Mouse (Mus musculus) midbrain, embryonic 11.5 days (tissue): ENCODE data around the gene Cdk19. TPM values are rescaled to one million over a fixed set of nuclear protein-coding genes. Genes with fewer than 3 reads are reported as not detected.

Experiments used
- ATAC-seq: fragments of 200-750 bp; cut with Nextera tagmentation; 2 replicates; pipeline ENCODE4 v1.8.0; 2017; ENCODE audit warnings: moderate TSS enrichment, moderate library complexity; ENCODE audit not compliant: low FRiP score
- DNase-seq: peaks from one replicate; pipeline ENCODE4 v3.0.0; 2015; ENCODE audit warnings: low spot score; ENCODE audit errors: missing footprints
- H3K27ac ChIP-seq: fragments of 300-500 bp; sonication (generic); 2 replicates; pipeline ENCODE4 v1.5.1; 2014; ENCODE audit warnings: low read depth, low read length
- H3K27me3 ChIP-seq: fragments of 300-500 bp; sonication (generic); 2 replicates; pipeline ENCODE4 v1.6.1; 2014; ENCODE audit warnings: mild to moderate bottlenecking, low read length, moderate library complexity, mixed read lengths; ENCODE audit not compliant: control insufficient read depth, insufficient read depth
- H3K36me3 ChIP-seq: fragments of 300-500 bp; sonication (generic); 2 replicates; pipeline ENCODE4 v1.6.1; 2014; ENCODE audit warnings: mild to moderate bottlenecking, low read length, moderate library complexity, mixed read lengths; ENCODE audit not compliant: control insufficient read depth, insufficient read depth
- H3K4me1 ChIP-seq: fragments of 300-500 bp; sonication (generic); 2 replicates; pipeline ENCODE4 v1.6.1; 2014; ENCODE audit warnings: low read length; ENCODE audit not compliant: control insufficient read depth, insufficient read depth
- H3K4me2 ChIP-seq: fragments of 300-500 bp; sonication (generic); 2 replicates; pipeline ENCODE4 v1.6.1; 2014; ENCODE audit warnings: mild to moderate bottlenecking, moderate library complexity
- H3K4me3 ChIP-seq: fragments of 300-500 bp; sonication (generic); 2 replicates; pipeline ENCODE4 v1.5.1; 2014; ENCODE audit warnings: low read depth, low read length
- H3K9ac ChIP-seq: fragments of 300-500 bp; sonication (generic); 2 replicates; pipeline ENCODE4 v1.6.1; 2014; ENCODE audit warnings: low read length
- H3K9me3 ChIP-seq: fragments of 300-500 bp; sonication (generic); 2 replicates; pipeline ENCODE4 v1.6.1; 2016; ENCODE audit warnings: low read length; ENCODE audit not compliant: control insufficient read depth
- WGBS: fragments of 180-500 bp; shearing (Covaris S2); extraction: QIAGEN DNeasy Blood & Tissue Kit; methylation state at CpG from one replicate; pipeline ENCODE4 v1.1.7; 2014; 5-methylcytosine and 5-hydroxymethylcytosine counted together
- polyA plus RNA-seq: library from polyadenylated mRNA; unstranded; fragments of >200 nt; fragmentation: Nextera tagmentation; extraction: Ambion mirVana; gene quantifications from 2 replicates; pipeline ENCODE4 v1.2.1, GENCODE M21; 2014

Gene Cdk19
- polyA plus RNA-seq, 1 experiment from 2014 or later, result 7.3 TPM

DNA sequence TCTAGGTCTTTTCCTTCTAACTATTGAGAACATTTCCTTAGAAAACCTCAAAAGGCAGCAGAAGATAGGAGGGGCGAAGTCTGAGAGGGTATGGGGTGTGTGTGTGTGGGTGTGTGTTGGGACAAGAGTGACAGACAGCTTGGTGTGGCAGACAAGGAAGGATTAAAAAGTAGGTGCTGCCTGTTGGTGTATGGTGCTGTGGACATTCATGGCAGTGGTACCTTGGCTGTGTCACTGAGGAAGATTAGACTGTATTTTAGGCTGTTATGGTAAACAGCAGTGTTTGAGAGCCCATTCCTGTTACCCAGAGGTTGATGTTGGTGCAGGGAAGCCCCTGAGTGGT is 128.5 kb downstream of the Cdk19 start:
- H3K4me1 ChIP-seq, result no peaks in the 10 kb centered on the region
- WGBS, result 85% methylated on average over 1 of the region's 1 CpGs
- DNase-seq (no peak), ATAC-seq (no peak)
- no peak overlapping the region for H3K4me2 ChIP-seq
- H3K36me3 ChIP-seq, result no peaks in the 10 kb centered on the region
- H3K4me3 ChIP-seq, result no peak overlapping the region
- no peak overlapping the region for H3K27ac ChIP-seq
- H3K9ac ChIP-seq, result no peak overlapping the region
- no peaks in the 10 kb centered on the region for H3K27me3 ChIP-seq
- no peaks in the 10 kb centered on the region for H3K9me3 ChIP-seq

DNA sequence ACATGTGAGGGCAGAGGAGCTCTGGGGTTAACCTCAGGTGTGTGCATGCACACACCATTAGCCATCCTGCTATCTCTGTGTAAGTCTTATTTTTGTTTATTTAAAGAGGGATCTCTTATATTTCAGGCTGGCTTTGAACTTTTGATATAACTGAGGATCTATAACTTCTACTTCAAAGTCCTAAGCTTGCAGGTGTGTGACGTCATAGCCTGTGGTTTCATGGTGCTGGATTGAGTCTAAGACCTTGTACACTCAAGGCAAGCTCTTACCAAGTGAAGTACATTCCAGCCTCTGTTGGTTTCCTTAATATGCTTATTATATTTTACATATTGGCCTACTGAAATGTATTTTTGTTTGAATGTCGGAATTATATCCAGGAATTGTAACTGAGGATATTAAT is 129.8 kb downstream of the Cdk19 start:
- Histone ChIP-seq H3K27me3 (no peaks in the 10 kb centered on the region), H3K36me3 (no peaks in the 10 kb centered on the region), H3K4me2 (no peak overlapping the region), H3K4me3 (no peak overlapping the region), H3K9ac (no peak overlapping the region), H3K9me3 (no peaks in the 10 kb centered on the region), H3K4me1 (no peaks in the 10 kb centered on the region), H3K27ac (no peak overlapping the region)
- no peak for ATAC-seq
- 89% methylated on average over 2 of the region's 2 CpGs for WGBS
- DNase-seq, result no peak

DNA sequence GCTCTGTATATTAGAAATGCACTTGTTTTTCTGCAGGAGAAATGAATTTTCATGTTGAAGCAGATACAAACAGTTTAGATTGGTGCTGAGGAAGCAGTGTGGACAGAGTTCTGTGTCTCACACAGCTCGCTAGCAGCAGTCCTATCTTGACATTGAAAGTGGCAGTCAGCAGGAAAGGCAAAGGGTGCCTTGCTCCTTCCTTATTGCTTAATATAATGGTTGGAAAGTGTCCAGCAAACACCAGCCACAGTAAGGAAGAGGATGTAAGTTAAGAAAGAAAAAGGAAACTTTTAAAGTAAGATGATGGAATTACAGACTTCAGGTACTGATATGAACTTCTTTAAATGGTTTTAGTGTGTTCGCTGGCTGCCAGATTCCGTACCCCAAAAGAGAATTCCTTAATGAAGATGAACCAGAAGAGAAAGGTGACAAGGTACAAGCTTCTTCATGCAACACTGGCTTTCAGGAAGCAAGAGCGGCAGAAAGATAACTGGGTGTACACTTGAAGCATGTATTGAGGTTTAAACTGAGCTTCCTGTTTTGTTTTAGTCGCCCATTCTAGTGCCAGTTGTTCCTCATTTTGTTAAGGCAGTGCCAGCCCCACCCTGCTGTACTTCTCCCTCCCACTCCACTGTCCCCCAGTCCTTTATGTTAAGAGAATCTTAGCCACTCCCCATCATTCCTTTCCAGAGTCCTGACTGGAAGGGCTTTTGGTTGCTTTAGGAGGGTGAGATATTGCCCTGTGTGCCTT is 137.3 kb downstream of the Cdk19 start:
- DNase-seq (no peak), ATAC-seq (no peak)
- H3K4me3 ChIP-seq, result no peak overlapping the region
- no peak overlapping the region for H3K4me2 ChIP-seq
- 90% methylated on average over 5 of the region's 5 CpGs for WGBS
- no peak overlapping the region for H3K27ac ChIP-seq
- no peak overlapping the region for H3K9ac ChIP-seq
- no peaks in the 10 kb centered on the region for H3K4me1 ChIP-seq
- H3K36me3 ChIP-seq, result no peaks in the 10 kb centered on the region; the same call in 1 of the 2 replicates
- H3K27me3 ChIP-seq, result no peaks in the 10 kb centered on the region
- H3K9me3 ChIP-seq, result no peaks in the 10 kb centered on the region

DNA sequence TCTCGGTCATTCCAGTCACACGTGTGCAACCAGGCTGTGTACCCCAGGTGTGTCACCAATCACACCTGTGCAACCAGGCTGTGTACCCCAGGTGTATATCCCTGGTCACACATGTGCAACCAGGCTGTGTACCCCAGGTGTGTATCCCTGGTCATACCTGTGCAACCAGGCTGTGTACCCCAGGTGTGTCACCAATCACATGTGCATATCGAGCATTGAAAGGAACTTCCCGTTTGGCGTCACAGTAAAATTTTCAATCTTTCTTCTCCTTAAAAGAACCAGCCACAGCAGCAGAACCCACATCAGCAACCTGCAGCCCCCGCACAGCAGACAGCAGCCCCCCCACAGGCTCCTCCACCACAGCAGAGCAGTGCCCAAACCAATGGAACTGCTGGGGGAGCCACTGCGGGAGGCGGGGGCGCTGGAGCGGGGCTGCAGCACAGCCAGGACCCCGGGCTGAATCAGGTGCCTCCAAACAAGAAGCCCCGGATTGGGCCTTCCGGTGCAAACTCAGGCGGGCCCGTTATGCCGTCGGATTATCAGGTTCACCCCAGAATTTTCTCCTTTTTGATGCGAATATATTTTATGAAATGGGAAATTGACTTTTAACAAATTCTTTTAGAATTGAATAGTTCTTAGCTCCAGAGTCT is 138.2 kb downstream of the Cdk19 start:
- ATAC-seq, result no peak
- Histone ChIP-seq H3K9ac (no peak overlapping the region), H3K27me3 (no peaks in the 10 kb centered on the region), H3K4me1 (no peaks in the 10 kb centered on the region), H3K36me3 (no peaks in the 10 kb centered on the region; the same call in 1 of the 2 replicates), H3K4me3 (no peak overlapping the region), H3K4me2 (no peak overlapping the region), H3K27ac (no peak overlapping the region), H3K9me3 (no peaks in the 10 kb centered on the region)
- DNase-seq, result no peak
- WGBS, result 89% methylated on average over 18 of the region's 18 CpGs

DNA sequence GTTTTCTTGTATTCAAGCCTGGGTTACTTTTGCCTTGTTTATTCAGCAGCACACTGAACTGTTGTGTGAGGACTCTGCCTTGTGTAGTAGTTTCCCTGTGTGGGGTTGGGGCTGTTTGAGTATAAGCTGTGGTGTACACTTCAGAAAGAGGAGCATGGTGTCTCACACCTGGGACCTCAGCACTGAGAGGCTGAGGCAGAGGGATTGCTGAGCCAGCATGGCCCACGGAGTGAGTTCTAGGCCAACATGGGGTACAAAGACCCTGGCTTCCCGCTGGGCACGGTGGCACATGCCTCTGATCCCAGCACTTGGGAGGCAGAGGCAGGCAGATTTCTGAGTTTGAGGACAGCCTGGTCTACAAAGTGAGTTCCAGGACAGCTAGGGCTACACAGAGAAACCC is 139.3 kb downstream of the Cdk19 start:
- Histone ChIP-seq H3K9me3 (no peaks in the 10 kb centered on the region), H3K9ac (no peak overlapping the region), H3K4me1 (no peaks in the 10 kb centered on the region), H3K36me3 (no peaks in the 10 kb centered on the region; the same call in 1 of the 2 replicates), H3K4me3 (no peak overlapping the region), H3K4me2 (no peak overlapping the region), H3K27me3 (no peaks in the 10 kb centered on the region), H3K27ac (no peak overlapping the region)
- ATAC-seq (no peak), DNase-seq (no peak)
- WGBS, result 97% methylated on average over 3 of the region's 3 CpGs

DNA sequence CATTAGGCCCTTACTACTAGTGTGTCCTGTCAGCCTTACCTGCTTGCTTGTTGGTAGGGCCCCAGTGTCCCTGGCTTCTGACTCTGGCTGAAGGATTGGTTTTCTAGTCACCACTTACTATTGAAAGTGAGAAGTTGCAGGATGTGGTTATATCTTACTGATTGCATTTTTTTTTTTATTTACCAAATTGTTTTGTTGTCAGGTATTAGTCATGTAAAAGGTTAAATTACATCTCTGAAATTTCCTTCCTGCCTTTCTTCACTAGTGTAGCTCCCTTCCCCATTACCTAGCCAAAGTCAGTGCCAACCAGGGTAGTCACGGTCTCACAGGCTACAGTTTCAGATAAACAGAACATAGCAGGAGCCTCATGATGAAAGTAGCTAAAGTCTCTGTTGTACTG is 139.9 kb downstream of the Cdk19 start:
- Histone ChIP-seq H3K36me3 (no peaks in the 10 kb centered on the region; the same call in 1 of the 2 replicates), H3K9ac (no peak overlapping the region), H3K4me3 (no peak overlapping the region), H3K27me3 (no peaks in the 10 kb centered on the region), H3K4me2 (no peak overlapping the region), H3K9me3 (no peaks in the 10 kb centered on the region), H3K4me1 (no peaks in the 10 kb centered on the region), H3K27ac (no peak overlapping the region)
- no peak for DNase-seq
- ATAC-seq, result no peak
- 89% methylated on average over 1 of the region's 1 CpGs for WGBS

DNA sequence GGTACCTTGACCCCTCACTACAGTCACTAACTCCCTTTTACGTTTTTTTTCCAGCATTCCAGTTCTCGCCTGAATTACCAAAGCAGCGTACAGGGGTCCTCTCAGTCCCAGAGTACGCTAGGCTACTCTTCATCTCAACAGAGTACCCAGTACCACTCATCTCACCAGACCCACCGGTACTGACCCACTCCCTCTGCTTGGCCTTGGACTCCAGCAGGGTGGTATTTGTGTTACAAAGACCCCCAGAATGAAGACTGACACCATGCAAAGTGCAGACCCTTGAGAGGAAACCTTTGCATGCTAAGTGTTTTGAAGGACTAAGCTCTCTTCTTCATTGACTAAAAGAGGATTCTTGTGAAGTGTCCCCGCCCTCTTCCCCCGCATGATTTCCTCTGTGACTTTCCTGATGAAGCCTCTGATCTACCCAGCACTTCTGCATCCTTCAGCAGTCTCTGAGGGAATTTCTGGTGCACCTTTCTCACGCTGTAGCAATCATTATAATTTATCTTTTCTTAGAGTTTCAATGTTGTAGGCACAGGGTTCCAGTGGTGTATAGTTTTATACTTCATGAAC is 140.3 kb downstream of the Cdk19 start:
- no peak overlapping the region for H3K4me2 ChIP-seq
- no peak overlapping the region for H3K4me3 ChIP-seq
- ATAC-seq, result no peak
- no peak for DNase-seq
- no peak overlapping the region for H3K9ac ChIP-seq
- H3K9me3 ChIP-seq, result no peaks in the 10 kb centered on the region
- H3K4me1 ChIP-seq, result no peaks in the 10 kb centered on the region
- H3K27ac ChIP-seq, result no peak overlapping the region
- H3K27me3 ChIP-seq, result no peaks in the 10 kb centered on the region
- 76% methylated on average over 8 of the region's 8 CpGs for WGBS
- no peaks in the 10 kb centered on the region; the same call in 1 of the 2 replicates for H3K36me3 ChIP-seq

DNA sequence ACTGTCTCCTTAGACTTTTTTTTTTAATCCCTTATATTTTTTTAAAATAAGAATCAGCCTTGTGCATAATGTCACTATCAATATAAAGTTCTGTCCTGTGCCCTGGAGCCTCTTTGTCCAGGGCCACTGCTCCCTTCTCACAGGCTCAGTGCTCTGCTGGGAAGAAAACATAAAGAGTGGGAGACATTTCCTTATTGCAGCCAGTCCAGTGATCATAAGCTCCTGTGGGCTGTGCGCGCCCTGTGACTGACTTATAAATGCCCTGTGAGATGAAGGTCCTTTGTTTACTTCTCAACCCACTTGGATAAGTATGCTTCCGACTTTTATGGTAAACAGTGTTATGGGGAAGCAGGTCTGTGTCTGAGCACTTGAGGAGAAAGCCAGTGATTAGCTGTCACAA is 142.2 kb downstream of the Cdk19 start:
- no peak overlapping the region for H3K4me2 ChIP-seq
- H3K4me1 ChIP-seq, result no peaks in the 10 kb centered on the region
- DNase-seq (no peak), ATAC-seq (no peak)
- no peaks in the 10 kb centered on the region for H3K9me3 ChIP-seq
- WGBS, result 83% methylated on average over 3 of the region's 3 CpGs
- H3K4me3 ChIP-seq, result no peak overlapping the region
- H3K9ac ChIP-seq, result no peak overlapping the region
- H3K27me3 ChIP-seq, result no peaks in the 10 kb centered on the region
- H3K27ac ChIP-seq, result no peak overlapping the region
- no peaks in the 10 kb centered on the region; the same call in 1 of the 2 replicates for H3K36me3 ChIP-seq

DNA sequence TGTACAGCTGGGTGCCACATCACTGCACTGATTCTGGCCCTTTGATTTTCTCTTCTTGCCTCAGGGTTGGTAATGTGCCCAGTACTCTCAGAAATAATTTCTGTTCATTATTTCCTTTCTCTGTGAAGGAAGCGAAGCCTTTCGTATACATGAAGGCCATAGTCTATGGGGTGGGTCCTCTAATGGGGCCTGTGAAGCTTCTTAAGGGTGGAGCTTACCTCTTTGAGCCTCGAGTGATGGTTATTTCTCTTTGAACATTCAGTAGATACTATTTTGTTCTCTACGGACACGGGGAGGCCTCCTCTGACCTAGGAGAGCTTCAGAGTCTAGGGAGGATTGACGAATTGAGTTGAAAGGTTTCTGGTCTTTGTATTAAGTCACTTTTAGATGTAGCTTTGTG is 142.9 kb downstream of the Cdk19 start:
- Histone ChIP-seq H3K36me3 (no peaks in the 10 kb centered on the region), H3K4me3 (no peak overlapping the region), H3K4me1 (no peaks in the 10 kb centered on the region), H3K27me3 (no peaks in the 10 kb centered on the region), H3K4me2 (no peak overlapping the region), H3K27ac (no peak overlapping the region), H3K9me3 (no peaks in the 10 kb centered on the region), H3K9ac (no peak overlapping the region)
- ATAC-seq (no peak), DNase-seq (no peak)
- WGBS, result 90% methylated on average over 6 of the region's 6 CpGs
